Mouse (Mus musculus) kidney, postnatal 10 days (tissue): ENCODE measurements around the gene Mblac1.
A peak's percentile ranks its signal among the peaks of the same experiment; 100 is the strongest.

ENCODE experiments used
- DNase-seq: peaks from one replicate; pipeline ENCODE4 v3.0.0; 2021; ENCODE audit warnings: mixed read lengths

Mblac1 gene

GRCm38 (mm10) chr5:138193771-138194727 is at the start of gene Mblac1:
TSS of gene Mblac1 (plus strand) at chr5:138194314.
- peak; percentile 89 for DNase-seq

- DNase-seq = no peak
Observed at GRCm38 (mm10) chr5:138154390-138154789, 39.7 kb upstream of the Mblac1 start.

- peak; percentile 91 for DNase-seq
Observed at GRCm38 (mm10) chr5:138155443-138155976, 38.6 kb upstream of the Mblac1 start, which contains the start of gene Zfp113. TSS of gene Zfp113 (minus strand) at chr5:138155744.

GRCm38 (mm10) chr5:138160224-138160762 is 33.8 kb upstream of the Mblac1 start:
- DNase-seq = no peak

- DNase-seq = peak; percentile 97
Observed at GRCm38 (mm10) chr5:138160842-138161665, 33.1 kb upstream of the Mblac1 start, which contains the start of gene Cops6. TSS of gene Cops6 (plus strand) at chr5:138161071.

GRCm38 (mm10) chr5:138163046-138163445 is 31.1 kb upstream of the Mblac1 start:
- DNase-seq = no peak

- no peak for DNase-seq
Observed at GRCm38 (mm10) chr5:138163610-138164009, 30.5 kb upstream of the Mblac1 start.

GRCm38 (mm10) chr5:138165594-138165993 is 28.5 kb upstream of the Mblac1 start:
- no peak for DNase-seq

GRCm38 (mm10) chr5:138170936-138171561 is 23.1 kb upstream of the Mblac1 start:
- peak; percentile 99 for DNase-seq

GRCm38 (mm10) chr5:138171695-138172491 is 22.2 kb upstream of the Mblac1 start, which contains the start of the genes Ap4m1 and Mcm7:
TSS of gene Ap4m1 (plus strand) at chr5:138172002.
TSS of gene Mcm7 (minus strand) at chr5:138172422.
- DNase-seq = peak; percentile 98

GRCm38 (mm10) chr5:138173217-138173616 is 20.9 kb upstream of the Mblac1 start:
- DNase-seq = no peak

GRCm38 (mm10) chr5:138186950-138187638 is 7.0 kb upstream of the Mblac1 start, which contains the start of the genes Taf6 and Cnpy4:
TSS of gene Taf6 (minus strand) at chr5:138187451.
TSS of gene Cnpy4 (plus strand) at chr5:138187485.
- peak; percentile 90 for DNase-seq

- peak; percentile 76 for DNase-seq
Observed at GRCm38 (mm10) chr5:138187661-138188306, 6.3 kb upstream of the Mblac1 start.

GRCm38 (mm10) chr5:138194755-138195345 is 736 bp downstream of the Mblac1 start:
- DNase-seq = peak; percentile 62

GRCm38 (mm10) chr5:138195463-138195862 is 1.3 kb downstream of the Mblac1 start:
- no peak for DNase-seq

- DNase-seq = no peak
Observed at GRCm38 (mm10) chr5:138199576-138199975, 5.5 kb downstream of the Mblac1 start.

- no peak for DNase-seq
Observed at GRCm38 (mm10) chr5:138202086-138202485, 8.0 kb downstream of the Mblac1 start.

- no peak for DNase-seq
Observed at GRCm38 (mm10) chr5:138207253-138207652, 13.1 kb downstream of the Mblac1 start.

GRCm38 (mm10) chr5:138207873-138208272 is 13.8 kb downstream of the Mblac1 start:
- no peak for DNase-seq
